Mouse (Mus musculus): ENCODE results near the gene Pigk. TPM values are rescaled to one million over a fixed set of nuclear protein-coding genes. Genes with fewer than 3 reads are reported as not detected.

The Pigk gene
- polyA plus RNA-seq, 1 experiment from 2014 or later = 23.8 TPM

DNA sequence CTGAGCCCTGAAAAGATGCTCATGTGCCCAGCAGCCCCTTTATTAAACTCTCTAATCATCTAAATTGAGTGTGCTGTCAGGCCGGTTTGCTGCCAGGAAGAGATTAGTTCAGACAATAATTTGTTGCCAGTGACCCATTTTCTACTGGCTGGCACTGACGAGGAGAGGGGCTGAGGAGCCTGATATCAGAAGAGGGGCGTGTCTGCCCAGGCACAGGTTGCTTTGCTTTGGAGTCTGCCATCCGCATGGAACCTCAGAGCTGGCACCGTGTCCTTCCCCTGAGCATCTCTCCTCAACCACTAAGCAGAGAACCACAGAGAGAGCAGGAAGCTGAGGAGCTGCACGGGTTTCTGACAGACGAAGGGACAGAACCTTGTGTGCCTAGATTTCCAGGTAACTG is 174.2 kb downstream of the Pigk start:
- H3K9me3 ChIP-seq (ENCODE audit: low read length) = no peaks in the 10 kb centered on the region
- H3K27me3 ChIP-seq (ENCODE audit: insufficient read depth, low read length) = no peaks in the 10 kb centered on the region
- DNase-seq = no peak
- no peak for ATAC-seq
- WGBS (ENCODE audit: insufficient replicate concordance) = 48% methylated on average over 7 of the region's 7 CpGs
- no peak overlapping the region for H3K4me3 ChIP-seq (ENCODE audit: low read depth, low read length)
- H3K36me3 ChIP-seq (replicated peaks; ENCODE audit: insufficient read depth, low read length) = no peaks in the 10 kb centered on the region
- no peak overlapping the region for H3K27ac ChIP-seq (ENCODE audit: low read depth)
- no peaks in the 10 kb centered on the region for H3K4me1 ChIP-seq (ENCODE audit: insufficient read depth)
- no peak overlapping the region for H3K9ac ChIP-seq (replicated peaks)
- TF ChIP-seq CTCF (IDR thresholded peaks at IDR 0.05; ENCODE audit: low read depth) = no peak
- H3K4me2 ChIP-seq (ENCODE audit: low read depth, low read length) = no peak overlapping the region

DNA sequence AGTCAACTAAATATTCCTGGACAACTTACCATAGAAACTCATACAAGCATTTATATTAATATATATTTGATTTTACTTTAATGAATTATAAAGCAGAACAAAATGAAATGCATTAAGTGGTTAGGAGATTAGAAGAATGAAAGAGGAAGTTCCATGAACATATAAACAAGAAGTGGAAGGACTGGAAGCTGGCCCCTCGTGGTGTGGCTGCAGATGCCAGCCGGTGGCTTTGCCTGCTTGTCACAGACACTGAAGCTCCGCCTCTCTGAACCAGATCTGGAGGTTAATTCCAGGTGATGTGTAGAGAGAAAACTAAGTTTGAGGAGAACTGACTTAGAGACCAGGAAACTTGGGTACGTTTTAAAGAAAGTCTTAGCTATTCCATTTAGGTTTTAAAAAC is 181.0 kb downstream of the Pigk start:
- H3K27ac ChIP-seq (ENCODE audit: low read depth) = no peak overlapping the region
- H3K4me3 ChIP-seq (ENCODE audit: low read depth, low read length) = no peak overlapping the region
- TF ChIP-seq CTCF (IDR thresholded peaks at IDR 0.05; ENCODE audit: low read depth) = no peak
- TF ChIP-seq EP300 (IDR thresholded peaks at IDR 0.05; ENCODE audit: low read depth) = no peak
- no peak overlapping the region for H3K4me2 ChIP-seq (ENCODE audit: low read depth, low read length)
- H3K9me3 ChIP-seq (ENCODE audit: low read length) = no peaks in the 10 kb centered on the region
- no peak for ATAC-seq
- no peaks in the 10 kb centered on the region for H3K27me3 ChIP-seq (ENCODE audit: insufficient read depth, low read length)
- no peak overlapping the region for H3K9ac ChIP-seq (replicated peaks)
- no peaks in the 10 kb centered on the region for H3K4me1 ChIP-seq (ENCODE audit: insufficient read depth)
- WGBS (ENCODE audit: insufficient replicate concordance) = 21% methylated on average over 4 of the region's 4 CpGs
- DNase-seq = no peak
- H3K36me3 ChIP-seq (replicated peaks; ENCODE audit: insufficient read depth, low read length) = no peaks in the 10 kb centered on the region

GRCm38 (mm10) chr3:152896111-152896510 is 182.2 kb downstream of the Pigk start:
- Histone ChIP-seq H3K9ac (replicated peaks) (no peak overlapping the region), H3K4me1 (ENCODE audit: insufficient read depth) (no peaks in the 10 kb centered on the region), H3K4me2 (ENCODE audit: low read depth, low read length) (no peak overlapping the region), H3K27ac (ENCODE audit: low read depth) (no peak overlapping the region), H3K9me3 (ENCODE audit: low read length) (no peaks in the 10 kb centered on the region), H3K27me3 (ENCODE audit: insufficient read depth, low read length) (no peaks in the 10 kb centered on the region), H3K36me3 (replicated peaks; ENCODE audit: insufficient read depth, low read length) (no peaks in the 10 kb centered on the region), H3K4me3 (ENCODE audit: low read depth, low read length) (no peak overlapping the region)
- DNase-seq (no peak), ATAC-seq (no peak)
- 58% methylated on average over 3 of the region's 3 CpGs for WGBS (ENCODE audit: insufficient replicate concordance)
- TF ChIP-seq CTCF (IDR thresholded peaks at IDR 0.05; ENCODE audit: low read depth) (no peak), EP300 (IDR thresholded peaks at IDR 0.05; ENCODE audit: low read depth) (no peak)

DNA sequence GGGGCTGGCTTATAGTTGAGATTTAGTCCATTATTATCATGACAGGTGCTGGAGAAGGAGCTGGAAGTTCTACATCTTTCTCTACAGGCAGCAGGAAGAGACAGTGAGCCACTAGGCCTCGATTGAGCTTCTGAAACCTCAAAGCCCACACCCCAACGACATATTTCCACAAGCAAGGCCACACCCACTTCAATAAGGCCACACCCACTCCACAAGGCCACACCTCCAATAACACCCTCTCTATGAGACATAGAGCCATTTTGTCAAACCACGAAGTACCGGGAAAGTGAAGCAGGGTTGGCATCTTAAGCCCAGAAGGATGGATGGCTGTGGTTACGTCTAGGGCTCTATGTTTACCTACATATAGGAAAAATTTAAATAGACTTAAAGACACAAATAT is 183.3 kb downstream of the Pigk start:
- H3K9ac ChIP-seq (replicated peaks) = no peak overlapping the region
- 56% methylated on average over 5 of the region's 5 CpGs for WGBS (ENCODE audit: insufficient replicate concordance)
- H3K9me3 ChIP-seq (ENCODE audit: low read length) = no peaks in the 10 kb centered on the region
- no peak for TF ChIP-seq EP300 (IDR thresholded peaks at IDR 0.05; ENCODE audit: low read depth)
- TF ChIP-seq CTCF (IDR thresholded peaks at IDR 0.05; ENCODE audit: low read depth) = no peak
- H3K4me3 ChIP-seq (ENCODE audit: low read depth, low read length) = no peak overlapping the region
- no peaks in the 10 kb centered on the region for H3K36me3 ChIP-seq (replicated peaks; ENCODE audit: insufficient read depth, low read length)
- no peaks in the 10 kb centered on the region for H3K4me1 ChIP-seq (ENCODE audit: insufficient read depth)
- ATAC-seq = no peak
- H3K4me2 ChIP-seq (ENCODE audit: low read depth, low read length) = no peak overlapping the region
- no peak overlapping the region for H3K27ac ChIP-seq (ENCODE audit: low read depth)
- no peak for DNase-seq
- no peaks in the 10 kb centered on the region for H3K27me3 ChIP-seq (ENCODE audit: insufficient read depth, low read length)

GRCm38 (mm10) chr3:152898906-152899305 is 185.0 kb downstream of the Pigk start:
- Histone ChIP-seq H3K9ac (replicated peaks) (no peak overlapping the region), H3K27ac (ENCODE audit: low read depth) (no peak overlapping the region), H3K36me3 (replicated peaks; ENCODE audit: insufficient read depth, low read length) (no peaks in the 10 kb centered on the region), H3K4me3 (ENCODE audit: low read depth, low read length) (no peak overlapping the region), H3K4me1 (ENCODE audit: insufficient read depth) (no peaks in the 10 kb centered on the region), H3K27me3 (ENCODE audit: insufficient read depth, low read length) (no peaks in the 10 kb centered on the region), H3K4me2 (ENCODE audit: low read depth, low read length) (no peak overlapping the region), H3K9me3 (ENCODE audit: low read length) (no peaks in the 10 kb centered on the region)
- TF ChIP-seq CTCF (IDR thresholded peaks at IDR 0.05; ENCODE audit: low read depth) (no peak), EP300 (IDR thresholded peaks at IDR 0.05; ENCODE audit: low read depth) (no peak)
- DNase-seq (no peak), ATAC-seq (no peak)
- WGBS (ENCODE audit: insufficient replicate concordance) = 81% methylated on average over 9 of the region's 9 CpGs

GRCm38 (mm10) chr3:152905026-152905425 is 191.1 kb downstream of the Pigk start:
- no peaks in the 10 kb centered on the region for H3K36me3 ChIP-seq (replicated peaks; ENCODE audit: insufficient read depth, low read length)
- no peaks in the 10 kb centered on the region for H3K27me3 ChIP-seq (ENCODE audit: insufficient read depth, low read length)
- H3K27ac ChIP-seq (ENCODE audit: low read depth) = no peak overlapping the region
- H3K4me2 ChIP-seq (ENCODE audit: low read depth, low read length) = no peak overlapping the region
- 78% methylated on average over 10 of the region's 10 CpGs for WGBS (ENCODE audit: insufficient replicate concordance)
- no peak for DNase-seq
- no peak overlapping the region for H3K4me3 ChIP-seq (ENCODE audit: low read depth, low read length)
- no peak for ATAC-seq
- TF ChIP-seq CTCF (IDR thresholded peaks at IDR 0.05; ENCODE audit: low read depth) (no peak), EP300 (IDR thresholded peaks at IDR 0.05; ENCODE audit: low read depth) (no peak)
- H3K9me3 ChIP-seq (ENCODE audit: low read length) = no peaks in the 10 kb centered on the region
- H3K4me1 ChIP-seq (ENCODE audit: insufficient read depth) = no peaks in the 10 kb centered on the region
- H3K9ac ChIP-seq (replicated peaks) = no peak overlapping the region

- no peaks in the 10 kb centered on the region for H3K9me3 ChIP-seq (ENCODE audit: low read length)
- no peak overlapping the region for H3K27ac ChIP-seq (ENCODE audit: low read depth)
- TF ChIP-seq EP300 (IDR thresholded peaks at IDR 0.05; ENCODE audit: low read depth) (no peak), CTCF (IDR thresholded peaks at IDR 0.05; ENCODE audit: low read depth) (no peak)
- WGBS (ENCODE audit: insufficient replicate concordance) = 45% methylated on average over 10 of the region's 10 CpGs
- no peak for ATAC-seq
- no peak for DNase-seq
- H3K9ac ChIP-seq (replicated peaks) = no peak overlapping the region
- no peak overlapping the region for H3K4me3 ChIP-seq (ENCODE audit: low read depth, low read length)
- H3K36me3 ChIP-seq (replicated peaks; ENCODE audit: insufficient read depth, low read length) = no peaks in the 10 kb centered on the region
- H3K27me3 ChIP-seq (ENCODE audit: insufficient read depth, low read length) = no peaks in the 10 kb centered on the region
- no peaks in the 10 kb centered on the region for H3K4me1 ChIP-seq (ENCODE audit: insufficient read depth)
- H3K4me2 ChIP-seq (ENCODE audit: low read depth, low read length) = no peak overlapping the region
These were observed 191.9 kb downstream of the Pigk start for GRCm38 (mm10) chr3:152905800-152906199.
